Mouse (Mus musculus) brain, embryonic 14.5 days (tissue): Measurements from ENCODE around the gene Map3k9.

Experiments
- CTCF ChIP-seq: fragments of 200-500 bp; IDR thresholded peaks from 2 replicates; pipeline ENCODE4 v1.5.1; 2012; ENCODE audit warnings: inconsistent platforms, mild to moderate bottlenecking, moderate library complexity, borderline replicate concordance; ENCODE audit not compliant: insufficient read depth, insufficient read length; ENCODE audit errors: extremely low read depth
- POLR2A ChIP-seq: fragments of 200-500 bp; IDR thresholded peaks from 2 replicates; pipeline ENCODE4 v1.6.1; 2012; ENCODE audit warnings: mild to moderate bottlenecking, inconsistent platforms, borderline replicate concordance; ENCODE audit not compliant: poor library complexity, insufficient read depth, insufficient read length, severe bottlenecking; ENCODE audit errors: extremely low read depth

GRCm38 (mm10) chr12:81803016-81803415, 22.0 kb upstream of the Map3k9 start:
- TF ChIP-seq CTCF = no peak
- TF ChIP-seq POLR2A = no peak
